Mouse (Mus musculus) lung, postnatal 10 days (tissue): ENCODE data around the gene Pqlc2.

Experiments used
- DNase-seq: peaks from one replicate; pipeline ENCODE4 v3.0.0; 2021

Gene Pqlc2

GRCm38 (mm10) chr4:139310171-139310898 lies at the start of gene Pqlc2, which contains the start of gene Akr7a5:
TSS of gene Pqlc2 (minus strand) at chr4:139310708.
TSS of gene Akr7a5 (plus strand) at chr4:139310744.
- DNase-seq = peak; percentile 98

DNA sequence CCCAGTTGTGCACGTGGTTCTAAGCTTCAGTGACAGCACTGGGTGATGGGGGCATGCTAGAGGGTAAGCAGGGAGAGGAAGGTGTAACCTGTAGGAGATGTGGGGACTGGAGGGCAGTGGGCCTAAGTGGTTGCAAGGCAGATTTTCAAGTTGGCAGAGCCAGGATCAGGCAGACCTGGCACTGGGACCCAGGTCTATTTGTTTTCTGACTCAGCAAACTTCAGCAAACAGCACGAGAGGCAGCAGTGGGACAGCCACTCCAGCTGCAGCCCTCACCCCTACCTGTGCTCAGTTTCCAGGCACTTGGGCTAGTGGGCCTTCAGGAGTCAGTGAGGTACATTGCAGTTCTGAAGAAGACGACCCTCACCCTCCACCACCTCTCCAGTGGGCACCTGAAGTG lies 46.7 kb upstream of the Pqlc2 start:
- no peak for DNase-seq

DNA sequence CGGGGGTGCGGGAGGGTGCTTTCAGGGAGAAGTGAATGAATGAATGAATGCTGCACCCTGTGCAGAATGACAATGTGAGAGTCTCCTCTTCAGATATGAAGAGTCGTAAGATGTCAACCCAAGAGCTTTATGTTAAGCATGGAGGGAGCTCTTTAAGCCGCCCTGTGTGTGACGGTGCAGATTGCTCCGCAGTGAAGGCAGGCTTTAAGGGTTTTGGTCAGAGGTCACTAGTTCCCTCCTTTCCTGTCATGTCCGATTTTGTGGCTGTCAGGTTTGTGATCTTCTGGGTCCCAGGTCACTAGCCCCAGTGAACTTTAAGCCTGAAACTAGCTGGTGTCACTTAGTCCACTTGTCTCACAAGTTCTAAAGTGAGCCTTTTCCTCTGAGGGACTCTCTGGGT lies 42.3 kb upstream of the Pqlc2 start:
- no peak for DNase-seq

GRCm38 (mm10) chr4:139351931-139352711 lies 41.6 kb upstream of the Pqlc2 start, which contains the start of the genes Mrto4, Emc1 and Ubr4:
TSS of gene Mrto4 (minus strand) at chr4:139352576.
TSS of gene Emc1 (plus strand) at chr4:139352587.
TSS of gene Ubr4 (plus strand) at chr4:139352609.
- DNase-seq = peak; percentile 92

DNA sequence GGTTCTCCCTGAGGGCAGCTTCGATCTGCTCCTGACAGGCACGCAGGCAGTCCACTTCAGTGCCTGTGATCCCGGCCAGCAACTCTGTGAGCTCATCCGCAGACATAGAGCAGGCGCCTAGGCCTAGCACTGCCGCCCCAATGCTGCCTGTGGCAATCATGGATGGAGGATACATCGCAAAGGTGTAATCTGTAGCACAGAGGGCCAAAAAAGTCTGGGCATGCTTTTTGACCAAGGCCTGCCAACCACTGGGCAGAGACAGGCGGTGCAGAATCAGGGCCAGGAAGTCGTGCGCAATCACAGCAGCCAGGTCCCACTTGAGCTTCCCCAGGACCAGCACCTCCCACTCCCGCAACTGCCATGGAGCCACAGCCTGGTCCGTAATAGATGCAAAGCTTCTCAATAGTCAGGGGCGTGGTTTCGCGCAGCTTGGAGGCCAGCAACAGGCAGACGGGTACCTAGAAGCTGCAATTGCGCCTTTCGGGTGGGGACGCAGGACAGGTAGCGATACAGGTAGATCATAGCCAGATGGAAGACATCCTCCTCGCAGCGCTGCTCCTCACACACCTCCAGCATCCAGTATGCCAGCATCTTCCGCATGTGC lies 35.0 kb upstream of the Pqlc2 start:
- DNase-seq = no peak

GRCm38 (mm10) chr4:139343718-139344117 lies 33.2 kb upstream of the Pqlc2 start:
- no peak for DNase-seq

GRCm38 (mm10) chr4:139341556-139342233 lies 31.2 kb upstream of the Pqlc2 start:
- peak; percentile 36 for DNase-seq

GRCm38 (mm10) chr4:139340835-139341234 lies 30.3 kb upstream of the Pqlc2 start:
- DNase-seq = no peak

GRCm38 (mm10) chr4:139338145-139338544 lies 27.6 kb upstream of the Pqlc2 start:
- no peak for DNase-seq

DNA sequence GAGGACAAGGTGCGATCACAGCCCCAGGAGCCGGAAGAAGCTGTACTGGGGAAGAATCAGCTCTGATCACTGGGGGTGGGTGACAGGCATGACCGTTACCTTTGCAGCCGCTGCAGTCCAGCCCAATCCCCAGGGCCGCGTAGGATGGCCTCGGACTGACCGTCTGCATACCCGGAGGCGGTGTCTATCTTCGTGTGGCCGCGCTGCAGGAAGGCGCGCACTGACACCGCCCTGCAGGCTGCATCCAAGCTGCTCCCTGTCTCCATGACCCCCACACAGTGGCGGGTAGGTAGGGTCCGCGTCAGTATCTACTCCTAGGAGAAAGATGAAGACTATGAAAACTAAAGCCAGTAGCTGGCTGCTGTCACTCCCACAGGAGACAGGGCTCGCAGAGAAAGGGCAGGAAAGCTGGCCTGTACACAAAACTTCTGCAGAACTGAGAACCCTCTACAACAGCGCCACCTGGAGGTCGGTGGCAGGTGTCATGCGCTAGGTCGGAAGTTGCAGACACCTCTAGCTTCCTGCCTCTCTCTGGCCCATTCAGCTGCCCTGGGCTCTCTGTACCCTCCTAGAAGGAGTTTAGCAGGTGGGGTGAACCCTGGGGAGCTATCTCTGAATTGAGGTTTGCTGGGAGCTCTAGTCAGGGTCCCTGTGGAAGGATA lies 26.4 kb upstream of the Pqlc2 start:
- peak; percentile 88 for DNase-seq

DNA sequence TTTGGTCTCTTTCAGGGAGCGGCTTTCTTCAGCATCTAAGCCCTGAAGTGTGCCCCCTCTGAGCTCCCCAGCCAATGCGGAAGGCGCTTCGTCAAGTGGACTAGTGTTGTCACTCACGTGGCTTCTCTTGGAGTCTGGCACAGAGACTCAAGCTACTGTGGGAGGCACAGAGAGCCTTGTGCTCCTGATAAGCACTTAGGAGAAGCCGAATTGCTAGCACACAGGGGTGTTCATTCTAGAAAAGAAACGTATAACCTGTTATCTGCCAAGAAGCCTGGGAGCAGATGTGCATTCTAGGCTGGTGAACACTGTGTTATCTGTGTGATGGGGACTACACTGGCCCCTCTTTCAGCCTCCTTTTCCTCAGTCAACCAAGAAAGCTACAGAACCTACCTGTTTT lies 25.0 kb upstream of the Pqlc2 start:
- no peak for DNase-seq

- no peak for DNase-seq
These were observed 24.3 kb upstream of the Pqlc2 start for GRCm38 (mm10) chr4:139334631-139335295.

DNA sequence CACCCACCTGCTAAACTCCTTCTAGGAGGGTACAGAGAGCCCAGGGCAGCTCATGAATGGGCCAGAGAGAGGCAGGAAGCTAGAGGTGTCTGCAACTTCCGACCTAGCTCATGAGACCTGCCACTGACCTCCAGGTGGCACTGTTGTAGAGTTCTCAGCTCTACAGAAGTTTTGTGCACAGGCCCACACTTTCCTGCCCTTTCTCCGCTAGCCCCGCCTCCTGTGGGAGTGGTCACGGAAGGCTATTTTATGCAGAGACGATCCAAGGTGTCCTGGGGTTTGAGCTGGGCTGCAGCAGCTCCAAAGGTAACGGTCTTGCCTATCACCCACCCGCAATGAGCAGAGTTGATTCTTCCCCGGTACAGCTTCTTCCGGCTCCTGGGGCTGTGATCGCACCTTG lies 20.1 kb upstream of the Pqlc2 start:
- DNase-seq = peak; percentile 91

DNA sequence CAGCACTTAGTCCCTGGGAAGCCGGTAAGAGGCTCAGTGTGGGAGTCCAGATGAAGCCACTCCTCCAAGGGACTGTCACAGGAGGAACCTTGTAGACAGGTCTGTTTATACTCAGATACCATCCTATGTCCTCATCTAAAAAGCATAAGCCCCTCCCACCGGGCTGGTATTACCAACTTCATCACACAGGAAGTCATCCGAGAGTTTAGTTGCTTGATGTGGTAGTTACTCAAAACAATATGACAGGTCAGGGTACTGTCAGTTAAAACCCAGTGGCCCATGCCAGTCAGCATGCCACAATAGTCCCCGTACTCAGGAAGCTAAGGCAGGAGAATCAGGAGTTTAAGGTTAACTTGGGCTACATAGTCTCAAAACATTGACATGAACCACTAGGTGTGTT lies 9.2 kb upstream of the Pqlc2 start:
- DNase-seq = no peak

GRCm38 (mm10) chr4:139318449-139318848 lies 7.9 kb upstream of the Pqlc2 start:
- no peak for DNase-seq

GRCm38 (mm10) chr4:139312632-139313031 lies 2.1 kb upstream of the Pqlc2 start:
- DNase-seq = peak; percentile 56

DNA sequence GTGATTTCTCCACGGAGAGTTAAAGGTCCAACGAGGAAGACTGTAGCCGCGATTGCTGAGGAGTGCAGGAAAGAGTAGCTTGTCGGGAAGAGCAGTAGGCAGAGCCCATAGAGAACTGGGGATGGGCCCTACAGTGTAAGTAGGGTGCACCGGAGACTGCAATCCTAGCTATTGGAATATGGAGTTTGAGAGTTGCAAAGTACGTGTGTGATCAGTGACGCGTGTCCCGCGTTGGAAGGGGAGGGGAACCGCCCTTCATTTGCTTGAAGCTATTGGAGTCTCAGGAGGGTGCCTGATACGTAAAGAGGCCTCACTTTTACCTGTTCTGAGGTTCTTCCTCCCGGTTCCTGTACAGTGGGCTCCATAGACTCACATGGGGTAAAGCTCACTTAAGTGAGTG lies 1.2 kb upstream of the Pqlc2 start:
- no peak for DNase-seq

DNA sequence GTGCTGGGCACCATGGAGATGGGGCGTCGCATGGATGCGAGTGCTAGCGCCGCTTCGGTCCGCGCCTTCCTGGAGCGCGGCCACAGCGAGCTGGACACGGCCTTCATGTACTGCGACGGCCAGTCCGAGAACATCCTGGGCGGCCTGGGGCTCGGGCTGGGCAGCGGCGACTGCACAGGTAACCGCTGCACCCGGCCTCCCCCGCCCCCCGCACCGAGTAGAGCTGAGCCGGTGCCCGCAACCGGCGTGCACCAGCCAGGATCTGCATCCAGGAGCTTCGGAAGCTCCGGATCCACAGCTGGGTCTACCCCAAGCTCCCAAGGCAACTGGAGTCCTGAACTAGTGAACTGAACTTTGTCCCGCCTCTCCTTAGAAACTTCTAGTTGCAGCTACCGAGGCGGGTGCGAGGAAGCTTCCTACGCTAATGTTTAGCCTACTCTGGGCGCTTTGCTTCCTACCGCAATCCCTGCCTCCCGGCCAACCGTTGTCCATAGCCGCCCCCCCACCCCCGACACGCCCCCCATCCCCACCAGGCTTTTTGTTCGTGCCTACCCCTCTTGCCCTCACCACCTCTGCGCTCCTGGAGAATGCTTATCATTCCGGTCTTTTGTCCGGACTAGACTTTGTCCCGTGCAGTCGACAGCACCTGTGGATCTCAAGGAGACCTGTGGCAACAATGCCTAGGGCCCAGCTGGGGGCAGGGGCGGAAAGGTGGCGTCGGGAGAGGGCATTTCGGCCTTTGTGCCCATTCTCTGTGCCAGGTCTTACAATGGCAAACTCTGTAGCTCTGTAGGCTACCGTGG lies 592 bp upstream of the Pqlc2 start:
- no peak for DNase-seq

GRCm38 (mm10) chr4:139309651-139310050 lies 857 bp downstream of the Pqlc2 start:
- DNase-seq = no peak

DNA sequence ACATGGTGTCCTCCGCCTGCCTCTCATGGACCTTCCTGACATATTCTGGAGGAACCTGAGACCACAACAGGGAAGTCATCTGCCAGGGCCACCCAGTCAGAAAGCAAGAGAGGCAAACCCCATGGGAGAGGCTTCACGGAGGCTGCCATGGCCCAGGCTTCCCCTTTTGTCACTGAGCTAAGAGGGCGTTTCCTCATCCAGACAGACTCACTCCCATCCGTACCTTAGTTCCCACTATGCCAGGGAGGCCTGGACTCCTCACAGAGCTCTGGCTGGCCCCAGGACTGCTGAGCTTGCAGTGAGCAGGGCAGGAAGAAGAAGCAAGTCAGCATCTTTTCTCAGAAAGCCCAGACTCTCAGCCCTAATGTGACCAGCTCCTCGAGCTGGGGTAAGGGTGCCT lies 2.6 kb downstream of the Pqlc2 start:
- no peak for DNase-seq

DNA sequence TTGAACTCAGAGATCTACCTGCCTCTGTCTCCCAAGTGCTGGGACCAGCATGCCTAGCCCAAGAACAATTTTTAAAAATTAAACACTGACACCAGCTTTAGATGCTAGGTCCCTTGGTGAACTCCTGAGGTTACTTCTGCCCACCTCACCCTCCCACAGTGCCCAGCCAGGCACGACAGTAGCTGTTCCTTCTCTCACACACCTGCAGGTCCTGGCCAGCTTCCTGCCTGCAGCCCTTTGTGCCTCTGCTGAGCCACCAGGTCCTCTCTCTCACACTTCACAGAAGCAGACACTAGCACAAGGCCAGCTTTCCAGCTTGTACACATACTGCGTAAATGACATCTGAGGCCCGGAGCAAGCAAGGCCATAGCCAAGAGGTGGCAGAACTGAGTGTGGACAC lies 5.0 kb downstream of the Pqlc2 start:
- DNase-seq = no peak
